Mouse (Mus musculus): ENCODE measurements at regions not wholly inside any gene's neighbourhood (a gene's known extent, or its start where the extent isn't known, plus 50 kb on each side); places are given as distances from the start of the nearest gene placed in this dataset.
"Not testable (repeated sequence)": the region's sequence is repeated elsewhere in the genome, so short reads cannot be mapped to it uniquely, and the experiment has no call there.

GRCm38 (mm10) chr10:96188168-96188567 lies 51.8 kb downstream of the Gm5426 start:
- DNase-seq (ENCODE audit: low read depth, low spot score), result no peak

GRCm38 (mm10) chr10:96190168-96190987 lies 54.0 kb downstream of the Gm5426 start:
- no peak for DNase-seq (ENCODE audit: low read depth, low spot score)

GRCm38 (mm10) chr10:96200932-96201641 lies 64.7 kb downstream of the Gm5426 start:
- DNase-seq (ENCODE audit: low read depth, low spot score), result no peak

GRCm38 (mm10) chr10:96201891-96202290 lies 65.5 kb downstream of the Gm5426 start:
- DNase-seq (ENCODE audit: low read depth, low spot score), result no peak

- no peak for DNase-seq (ENCODE audit: low read depth, low spot score)
Measured at GRCm38 (mm10) chr10:96202871-96203270, 66.5 kb downstream of the Gm5426 start.

- no peak for DNase-seq (ENCODE audit: low read depth, low spot score)
Measured at GRCm38 (mm10) chr10:96204198-96204597, 67.8 kb downstream of the Gm5426 start.

GRCm38 (mm10) chr10:96209171-96209570 lies 72.8 kb downstream of the Gm5426 start:
- DNase-seq (ENCODE audit: low read depth, low spot score), result no peak

- no peak for DNase-seq (ENCODE audit: low read depth, low spot score)
Measured at GRCm38 (mm10) chr10:96211189-96211588, 74.8 kb downstream of the Gm5426 start.

GRCm38 (mm10) chr10:96213876-96214275 lies 77.5 kb downstream of the Gm5426 start:
- peak; percentile 88 for DNase-seq (ENCODE audit: low read depth, low spot score)

GRCm38 (mm10) chr10:96214285-96214684 lies 77.9 kb downstream of the Gm5426 start:
- DNase-seq (ENCODE audit: low read depth, low spot score), result no peak

GRCm38 (mm10) chr10:96214946-96215345 lies 78.5 kb downstream of the Gm5426 start:
- no peak for DNase-seq (ENCODE audit: low read depth, low spot score)

GRCm38 (mm10) chr10:96220731-96221130 lies 84.3 kb downstream of the Gm5426 start:
- no peak for DNase-seq (ENCODE audit: low read depth, low spot score)

- DNase-seq (ENCODE audit: low read depth, low spot score), result no peak
Measured at GRCm38 (mm10) chr10:96230391-96230790, 94.0 kb downstream of the Gm5426 start.

- no peak for DNase-seq (ENCODE audit: low read depth, low spot score)
Measured at GRCm38 (mm10) chr10:96231309-96231708, 94.9 kb downstream of the Gm5426 start.

- DNase-seq (ENCODE audit: low read depth, low spot score), result no peak
Measured at GRCm38 (mm10) chr10:96232889-96233288, 96.5 kb downstream of the Gm5426 start.

- no peak for DNase-seq (ENCODE audit: low read depth, low spot score)
Measured at GRCm38 (mm10) chr10:96234564-96235412, 98.4 kb downstream of the Gm5426 start.

GRCm38 (mm10) chr10:96236031-96236430 lies 99.6 kb downstream of the Gm5426 start:
- not testable (repeated sequence) for DNase-seq (ENCODE audit: low read depth, low spot score)

- no peak for DNase-seq (ENCODE audit: low read depth, low spot score)
Measured at GRCm38 (mm10) chr10:96236777-96237373, 100.5 kb downstream of the Gm5426 start.

- no peak for DNase-seq (ENCODE audit: low read depth, low spot score)
Measured at GRCm38 (mm10) chr10:96237572-96238130, 101.2 kb downstream of the Gm5426 start.

GRCm38 (mm10) chr10:96238251-96238650 lies 101.8 kb downstream of the Gm5426 start:
- DNase-seq (ENCODE audit: low read depth, low spot score), result peak; percentile 22

- DNase-seq (ENCODE audit: low read depth, low spot score), result peak; percentile 7
Measured at GRCm38 (mm10) chr10:96238850-96239249, 102.4 kb downstream of the Gm5426 start.
